Mouse (Mus musculus): ENCODE results near the gene Stx3. TPM values are rescaled to one million over a fixed set of nuclear protein-coding genes. Genes with fewer than 3 reads are reported as not detected.

Gene Stx3
- polyA plus RNA-seq, 1 experiment from 2014 or later: 35.9 TPM

- Histone ChIP-seq H3K4me2 (ENCODE audit: low read length) (no peak overlapping the region), H3K4me1 (ENCODE audit: control insufficient read depth, insufficient read depth, low read length) (no peaks in the 10 kb centered on the region), H3K27ac (ENCODE audit: low read length) (no peak overlapping the region), H3K36me3 (ENCODE audit: control insufficient read depth, insufficient read depth, low read length) (peaks cover 4% of the 10 kb centered on the region; the same call in 1 of the 2 replicates), H3K9ac (ENCODE audit: low read depth, low read length) (no peak overlapping the region), H3K4me3 (ENCODE audit: low read depth, low read length) (no peak overlapping the region), H3K27me3 (ENCODE audit: control insufficient read depth, insufficient read depth, low read depth, low read length) (no peaks in the 10 kb centered on the region), H3K9me3 (replicated peaks; ENCODE audit: control insufficient read depth, low read length, poor library complexity, severe bottlenecking) (no peaks in the 10 kb centered on the region)
- WGBS: 89% methylated on average over 6 of the region's 6 CpGs
- no peak for ATAC-seq
Measured at GRCm38 (mm10) chr19:11794447-11794846, 24.8 kb downstream of the Stx3 start.

- H3K9ac ChIP-seq (ENCODE audit: low read depth, low read length): no peak overlapping the region
- peaks cover 8% of the 10 kb centered on the region for H3K36me3 ChIP-seq (ENCODE audit: control insufficient read depth, insufficient read depth, low read length)
- 90% methylated on average over 2 of the region's 2 CpGs for WGBS
- H3K27ac ChIP-seq (ENCODE audit: low read length): no peak overlapping the region
- H3K4me1 ChIP-seq (ENCODE audit: control insufficient read depth, insufficient read depth, low read length): no peaks in the 10 kb centered on the region
- no peak for ATAC-seq
- H3K27me3 ChIP-seq (ENCODE audit: control insufficient read depth, insufficient read depth, low read depth, low read length): no peaks in the 10 kb centered on the region
- no peak overlapping the region for H3K4me2 ChIP-seq (ENCODE audit: low read length)
- H3K4me3 ChIP-seq (ENCODE audit: low read depth, low read length): no peak overlapping the region
- H3K9me3 ChIP-seq (replicated peaks; ENCODE audit: control insufficient read depth, low read length, poor library complexity, severe bottlenecking): no peaks in the 10 kb centered on the region
Measured at GRCm38 (mm10) chr19:11793741-11794359, 25.4 kb downstream of the Stx3 start.

GRCm38 (mm10) chr19:11791825-11792224 lies 27.4 kb downstream of the Stx3 start:
- no peak overlapping the region for H3K4me3 ChIP-seq (ENCODE audit: low read depth, low read length)
- H3K4me2 ChIP-seq (ENCODE audit: low read length): no peak overlapping the region
- H3K27me3 ChIP-seq (ENCODE audit: control insufficient read depth, insufficient read depth, low read depth, low read length): no peaks in the 10 kb centered on the region
- WGBS: 69% methylated on average over 5 of the region's 5 CpGs
- no peaks in the 10 kb centered on the region for H3K4me1 ChIP-seq (ENCODE audit: control insufficient read depth, insufficient read depth, low read length)
- H3K9ac ChIP-seq (ENCODE audit: low read depth, low read length): no peak overlapping the region
- H3K9me3 ChIP-seq (replicated peaks; ENCODE audit: control insufficient read depth, low read length, poor library complexity, severe bottlenecking): no peaks in the 10 kb centered on the region
- H3K27ac ChIP-seq (ENCODE audit: low read length): no peak overlapping the region
- ATAC-seq: no peak
- peaks cover 13% of the 10 kb centered on the region for H3K36me3 ChIP-seq (ENCODE audit: control insufficient read depth, insufficient read depth, low read length)

GRCm38 (mm10) chr19:11788876-11789275 lies 30.3 kb downstream of the Stx3 start:
- Histone ChIP-seq H3K9me3 (replicated peaks; ENCODE audit: control insufficient read depth, low read length, poor library complexity, severe bottlenecking) (no peaks in the 10 kb centered on the region), H3K4me1 (ENCODE audit: control insufficient read depth, insufficient read depth, low read length) (no peaks in the 10 kb centered on the region), H3K9ac (ENCODE audit: low read depth, low read length) (no peak overlapping the region), H3K36me3 (ENCODE audit: control insufficient read depth, insufficient read depth, low read length) (peaks cover 19% of the 10 kb centered on the region), H3K4me2 (ENCODE audit: low read length) (no peak overlapping the region), H3K27me3 (ENCODE audit: control insufficient read depth, insufficient read depth, low read depth, low read length) (no peaks in the 10 kb centered on the region), H3K4me3 (ENCODE audit: low read depth, low read length) (no peak overlapping the region), H3K27ac (ENCODE audit: low read length) (no peak overlapping the region)
- WGBS: 96% methylated on average over 6 of the region's 6 CpGs
- ATAC-seq: no peak

- Histone ChIP-seq H3K4me3 (ENCODE audit: low read depth, low read length) (no peak overlapping the region), H3K27me3 (ENCODE audit: control insufficient read depth, insufficient read depth, low read depth, low read length) (no peaks in the 10 kb centered on the region), H3K27ac (ENCODE audit: low read length) (no peak overlapping the region), H3K9me3 (replicated peaks; ENCODE audit: control insufficient read depth, low read length, poor library complexity, severe bottlenecking) (no peaks in the 10 kb centered on the region), H3K4me1 (ENCODE audit: control insufficient read depth, insufficient read depth, low read length) (no peaks in the 10 kb centered on the region), H3K36me3 (ENCODE audit: control insufficient read depth, insufficient read depth, low read length) (peaks cover 24% of the 10 kb centered on the region), H3K9ac (ENCODE audit: low read depth, low read length) (no peak overlapping the region), H3K4me2 (ENCODE audit: low read length) (no peak overlapping the region)
- ATAC-seq: no peak
- WGBS: 94% methylated on average over 6 of the region's 6 CpGs
Measured at GRCm38 (mm10) chr19:11787826-11788225, 31.4 kb downstream of the Stx3 start.

- H3K36me3 ChIP-seq (ENCODE audit: control insufficient read depth, insufficient read depth, low read length): peaks cover 27% of the 10 kb centered on the region
- no peaks in the 10 kb centered on the region for H3K9me3 ChIP-seq (replicated peaks; ENCODE audit: control insufficient read depth, low read length, poor library complexity, severe bottlenecking)
- no peak overlapping the region for H3K4me2 ChIP-seq (ENCODE audit: low read length)
- 97% methylated on average over 14 of the region's 14 CpGs for WGBS
- H3K27ac ChIP-seq (ENCODE audit: low read length): no peak overlapping the region
- H3K4me1 ChIP-seq (ENCODE audit: control insufficient read depth, insufficient read depth, low read length): no peaks in the 10 kb centered on the region
- H3K4me3 ChIP-seq (ENCODE audit: low read depth, low read length): no peak overlapping the region
- no peaks in the 10 kb centered on the region for H3K27me3 ChIP-seq (ENCODE audit: control insufficient read depth, insufficient read depth, low read depth, low read length)
- H3K9ac ChIP-seq (ENCODE audit: low read depth, low read length): no peak overlapping the region
- ATAC-seq: no peak
Measured at GRCm38 (mm10) chr19:11785409-11786154, 33.6 kb downstream of the Stx3 start.

- no peak overlapping the region for H3K4me3 ChIP-seq (ENCODE audit: low read depth, low read length)
- WGBS: 63% methylated on average over 7 of the region's 7 CpGs
- no peaks in the 10 kb centered on the region for H3K4me1 ChIP-seq (ENCODE audit: control insufficient read depth, insufficient read depth, low read length)
- no peak overlapping the region for H3K4me2 ChIP-seq (ENCODE audit: low read length)
- ATAC-seq: peak; percentile 79
- no peak overlapping the region for H3K27ac ChIP-seq (ENCODE audit: low read length)
- H3K27me3 ChIP-seq (ENCODE audit: control insufficient read depth, insufficient read depth, low read depth, low read length): no peaks in the 10 kb centered on the region
- no peak overlapping the region for H3K9ac ChIP-seq (ENCODE audit: low read depth, low read length)
- no peaks in the 10 kb centered on the region for H3K9me3 ChIP-seq (replicated peaks; ENCODE audit: control insufficient read depth, low read length, poor library complexity, severe bottlenecking)
- H3K36me3 ChIP-seq (ENCODE audit: control insufficient read depth, insufficient read depth, low read length): peaks cover 11% of the 10 kb centered on the region
Measured at GRCm38 (mm10) chr19:11777191-11777865, 41.9 kb downstream of the Stx3 start.

GRCm38 (mm10) chr19:11770205-11770892 lies 48.9 kb downstream of the Stx3 start, which contains the start of gene Mrpl16:
Gene Mrpl16, plus strand, starts transcription at chr19:11770391.
- Histone ChIP-seq H3K4me3 (ENCODE audit: low read depth, low read length) (peak within 1 kb of the TSS; percentile 54), H3K9me3 (replicated peaks; ENCODE audit: control insufficient read depth, low read length, poor library complexity, severe bottlenecking) (no peaks in the 10 kb centered on the region), H3K36me3 (ENCODE audit: control insufficient read depth, insufficient read depth, low read length) (peaks cover 8% of the 10 kb centered on the region), H3K4me2 (ENCODE audit: low read length) (peak within 1 kb of the TSS; percentile 71), H3K4me1 (ENCODE audit: control insufficient read depth, insufficient read depth, low read length) (peaks cover 8% of the 10 kb centered on the region), H3K27me3 (ENCODE audit: control insufficient read depth, insufficient read depth, low read depth, low read length) (no peaks in the 10 kb centered on the region), H3K9ac (ENCODE audit: low read depth, low read length) (peak within 1 kb of the TSS; percentile 65), H3K27ac (ENCODE audit: low read length) (peak within 1 kb of the TSS; percentile 10; the same call in 1 of the 2 replicates)
- 1% methylated on average over 30 of the region's 30 CpGs for WGBS
- ATAC-seq: peak; percentile 93

Measured in midbrain, embryonic 16.5 days (tissue).